Mouse (Mus musculus) stomach, embryonic 15.5 days (tissue): ENCODE results near the gene Limch1. TPM values are rescaled to one million over a fixed set of nuclear protein-coding genes. Genes with fewer than 3 reads are reported as not detected.
A peak's percentile ranks its signal among the peaks of the same experiment; 100 is the strongest.

Experiments used
- ATAC-seq: fragments of 200-750 bp; cut with Nextera tagmentation; 2 replicates; pipeline ENCODE4 v1.8.0; 2017; ENCODE audit warnings: low read depth, moderate number of reproducible peaks, moderate TSS enrichment; ENCODE audit not compliant: insufficient read depth, low FRiP score
- H3K27ac ChIP-seq: fragments of 300-500 bp; sonication (generic); 2 replicates; pipeline ENCODE4 v1.5.1; 2015; ENCODE audit warnings: mild to moderate bottlenecking, inconsistent platforms
- H3K27me3 ChIP-seq: fragments of 300-500 bp; sonication (generic); replicated peaks from 2 replicates; pipeline ENCODE4 v1.6.1; 2015; ENCODE audit warnings: inconsistent platforms
- H3K36me3 ChIP-seq: fragments of 300-500 bp; sonication (generic); 2 replicates; pipeline ENCODE4 v1.6.1; 2015; ENCODE audit warnings: inconsistent platforms
- H3K4me1 ChIP-seq: fragments of 300-500 bp; sonication (generic); 2 replicates; pipeline ENCODE4 v1.6.1; 2015; ENCODE audit warnings: inconsistent platforms
- H3K4me2 ChIP-seq: fragments of 300-500 bp; sonication (generic); 2 replicates; pipeline ENCODE4 v1.6.1; 2015; ENCODE audit warnings: mild to moderate bottlenecking, inconsistent platforms
- H3K4me3 ChIP-seq: fragments of 300-500 bp; sonication (generic); replicated peaks from 2 replicates; pipeline ENCODE4 v1.5.1; 2015; ENCODE audit warnings: inconsistent platforms
- H3K9ac ChIP-seq: fragments of 300-500 bp; sonication (generic); 2 replicates; pipeline ENCODE4 v1.6.1; 2015; ENCODE audit warnings: inconsistent platforms
- H3K9me3 ChIP-seq: fragments of 300-500 bp; sonication (generic); 2 replicates; pipeline ENCODE4 v1.6.1; 2016; ENCODE audit warnings: inconsistent platforms
- WGBS: fragments of 180-500 bp; shearing (Covaris S2); methylation state at CpG from one replicate; pipeline ENCODE4 v1.1.7; 2015; 5-methylcytosine and 5-hydroxymethylcytosine counted together
- polyA plus RNA-seq: library from polyadenylated mRNA; unstranded; fragments of >200 nt; fragmentation: Nextera tagmentation; extraction: Ambion mirVana; gene quantifications from 2 replicates; pipeline ENCODE4 v1.2.1, GENCODE M21; 2015

Limch1 gene
- polyA plus RNA-seq, 1 experiment from 2014 or later = 10.8 TPM

- Histone ChIP-seq H3K4me2 (no peak overlapping the region), H3K27me3 (no peaks in the 10 kb centered on the region), H3K27ac (no peak overlapping the region), H3K9ac (no peak overlapping the region), H3K4me3 (no peak overlapping the region), H3K9me3 (no peaks in the 10 kb centered on the region), H3K4me1 (no peaks in the 10 kb centered on the region), H3K36me3 (no peaks in the 10 kb centered on the region)
- 53% methylated on average over 6 of the region's 6 CpGs for WGBS
- no peak for ATAC-seq
Observed at GRCm38 (mm10) chr5:66929291-66929690, 183.7 kb downstream of the Limch1 start.

GRCm38 (mm10) chr5:66933134-66933804 is 187.6 kb downstream of the Limch1 start:
- H3K27ac ChIP-seq = no peak overlapping the region
- no peak overlapping the region for H3K9ac ChIP-seq
- no peaks in the 10 kb centered on the region for H3K36me3 ChIP-seq
- no peaks in the 10 kb centered on the region for H3K4me1 ChIP-seq
- H3K9me3 ChIP-seq = no peaks in the 10 kb centered on the region
- H3K4me2 ChIP-seq = no peak overlapping the region
- no peak for ATAC-seq
- 67% methylated on average over 10 of the region's 10 CpGs for WGBS
- no peaks in the 10 kb centered on the region for H3K27me3 ChIP-seq
- no peak overlapping the region for H3K4me3 ChIP-seq

- Histone ChIP-seq H3K27ac (no peak overlapping the region), H3K9ac (no peak overlapping the region), H3K4me3 (no peak overlapping the region), H3K9me3 (no peaks in the 10 kb centered on the region), H3K4me2 (no peak overlapping the region), H3K4me1 (no peaks in the 10 kb centered on the region), H3K27me3 (no peaks in the 10 kb centered on the region), H3K36me3 (no peaks in the 10 kb centered on the region)
- ATAC-seq = no peak
- 72% methylated on average over 3 of the region's 3 CpGs for WGBS
Observed at GRCm38 (mm10) chr5:66934585-66934984, 189.0 kb downstream of the Limch1 start.

- Histone ChIP-seq H3K27ac (no peak overlapping the region), H3K4me2 (no peak overlapping the region), H3K27me3 (no peaks in the 10 kb centered on the region), H3K9me3 (no peaks in the 10 kb centered on the region), H3K36me3 (no peaks in the 10 kb centered on the region), H3K9ac (no peak overlapping the region), H3K4me1 (no peaks in the 10 kb centered on the region), H3K4me3 (no peak overlapping the region)
- WGBS = 61% methylated on average over 9 of the region's 9 CpGs
- ATAC-seq = no peak
Observed at GRCm38 (mm10) chr5:66937376-66937775, 191.7 kb downstream of the Limch1 start.

- ATAC-seq = no peak
- no peaks in the 10 kb centered on the region for H3K4me1 ChIP-seq
- H3K36me3 ChIP-seq = no peaks in the 10 kb centered on the region
- no peak overlapping the region for H3K9ac ChIP-seq
- no peaks in the 10 kb centered on the region for H3K27me3 ChIP-seq
- H3K4me3 ChIP-seq = no peak overlapping the region
- H3K27ac ChIP-seq = no peak overlapping the region
- H3K4me2 ChIP-seq = no peak overlapping the region
- H3K9me3 ChIP-seq = no peaks in the 10 kb centered on the region
- WGBS = 62% methylated on average over 8 of the region's 8 CpGs
Observed at GRCm38 (mm10) chr5:66941710-66942450, 196.3 kb downstream of the Limch1 start.

- WGBS = 80% methylated on average over 2 of the region's 2 CpGs
- no peak for ATAC-seq
- H3K9ac ChIP-seq = no peak overlapping the region
- H3K4me3 ChIP-seq = no peak overlapping the region
- H3K27me3 ChIP-seq = no peaks in the 10 kb centered on the region
- H3K4me1 ChIP-seq = no peaks in the 10 kb centered on the region
- H3K4me2 ChIP-seq = no peak overlapping the region
- no peaks in the 10 kb centered on the region for H3K9me3 ChIP-seq
- H3K36me3 ChIP-seq = no peaks in the 10 kb centered on the region
- H3K27ac ChIP-seq = no peak overlapping the region
Observed at GRCm38 (mm10) chr5:66942922-66943321, 197.3 kb downstream of the Limch1 start.

GRCm38 (mm10) chr5:66943521-66943920 is 197.9 kb downstream of the Limch1 start:
- H3K27me3 ChIP-seq = no peaks in the 10 kb centered on the region
- ATAC-seq = no peak

GRCm38 (mm10) chr5:66947958-66948357 is 202.3 kb downstream of the Limch1 start:
- ATAC-seq = no peak
- H3K4me3 ChIP-seq = no peak overlapping the region
- 52% methylated on average over 6 of the region's 6 CpGs for WGBS
- no peak overlapping the region for H3K4me2 ChIP-seq
- H3K27me3 ChIP-seq = no peaks in the 10 kb centered on the region
- peak overlapping the region; percentile 0; the same call in 1 of the 2 replicates for H3K27ac ChIP-seq
- H3K9me3 ChIP-seq = no peaks in the 10 kb centered on the region
- no peaks in the 10 kb centered on the region for H3K4me1 ChIP-seq
- H3K36me3 ChIP-seq = no peaks in the 10 kb centered on the region
- no peak overlapping the region for H3K9ac ChIP-seq

More at GRCm38 (mm10) chr5:66943521-66943920, 197.9 kb downstream of the Limch1 start:
- 78% methylated on average over 7 of the region's 7 CpGs for WGBS
- no peaks in the 10 kb centered on the region for H3K4me1 ChIP-seq
- H3K9ac ChIP-seq = no peak overlapping the region
- H3K9me3 ChIP-seq = no peaks in the 10 kb centered on the region
- no peak overlapping the region for H3K27ac ChIP-seq
- no peaks in the 10 kb centered on the region for H3K36me3 ChIP-seq
- no peak overlapping the region for H3K4me3 ChIP-seq
- H3K4me2 ChIP-seq = no peak overlapping the region

GRCm38 (mm10) chr5:66949098-66949692 is 203.6 kb downstream of the Limch1 start:
- H3K4me3 ChIP-seq = no peak overlapping the region
- no peaks in the 10 kb centered on the region for H3K36me3 ChIP-seq
- H3K4me2 ChIP-seq = no peak overlapping the region
- H3K9ac ChIP-seq = no peak overlapping the region
- no peak for ATAC-seq
- H3K9me3 ChIP-seq = no peaks in the 10 kb centered on the region
- no peak overlapping the region for H3K27ac ChIP-seq
- 63% methylated on average over 8 of the region's 8 CpGs for WGBS
- no peaks in the 10 kb centered on the region for H3K4me1 ChIP-seq
- H3K27me3 ChIP-seq = no peaks in the 10 kb centered on the region

GRCm38 (mm10) chr5:66953375-66953774 is 207.7 kb downstream of the Limch1 start:
- H3K27ac ChIP-seq = no peak overlapping the region
- H3K4me2 ChIP-seq = no peak overlapping the region
- H3K36me3 ChIP-seq = no peaks in the 10 kb centered on the region
- 58% methylated on average over 3 of the region's 3 CpGs for WGBS
- no peaks in the 10 kb centered on the region for H3K4me1 ChIP-seq
- no peaks in the 10 kb centered on the region for H3K9me3 ChIP-seq
- no peak overlapping the region for H3K4me3 ChIP-seq
- H3K27me3 ChIP-seq = no peaks in the 10 kb centered on the region
- no peak for ATAC-seq
- H3K9ac ChIP-seq = no peak overlapping the region

- 70% methylated on average over 7 of the region's 7 CpGs for WGBS
- Histone ChIP-seq H3K4me1 (no peaks in the 10 kb centered on the region), H3K36me3 (no peaks in the 10 kb centered on the region), H3K9ac (no peak overlapping the region), H3K27ac (no peak overlapping the region), H3K9me3 (no peaks in the 10 kb centered on the region), H3K4me2 (no peak overlapping the region), H3K4me3 (no peak overlapping the region), H3K27me3 (no peaks in the 10 kb centered on the region)
- ATAC-seq = no peak
Observed at GRCm38 (mm10) chr5:66953971-66954644, 208.5 kb downstream of the Limch1 start.

GRCm38 (mm10) chr5:66955245-66955644 is 209.6 kb downstream of the Limch1 start:
- no peak overlapping the region for H3K9ac ChIP-seq
- H3K27ac ChIP-seq = no peak overlapping the region
- H3K4me3 ChIP-seq = no peak overlapping the region
- ATAC-seq = no peak
- H3K4me2 ChIP-seq = no peak overlapping the region
- H3K27me3 ChIP-seq = no peaks in the 10 kb centered on the region
- no peaks in the 10 kb centered on the region for H3K4me1 ChIP-seq
- no peaks in the 10 kb centered on the region for H3K36me3 ChIP-seq
- WGBS = 62% methylated on average over 5 of the region's 5 CpGs
- H3K9me3 ChIP-seq = no peaks in the 10 kb centered on the region
